Mouse (Mus musculus): ENCODE measurements around the gene Galntl6.
"Not testable (repeated sequence)": the region's sequence is repeated elsewhere in the genome, so short reads cannot be mapped to it uniquely, and the experiment has no call there.

The Galntl6 gene

DNA sequence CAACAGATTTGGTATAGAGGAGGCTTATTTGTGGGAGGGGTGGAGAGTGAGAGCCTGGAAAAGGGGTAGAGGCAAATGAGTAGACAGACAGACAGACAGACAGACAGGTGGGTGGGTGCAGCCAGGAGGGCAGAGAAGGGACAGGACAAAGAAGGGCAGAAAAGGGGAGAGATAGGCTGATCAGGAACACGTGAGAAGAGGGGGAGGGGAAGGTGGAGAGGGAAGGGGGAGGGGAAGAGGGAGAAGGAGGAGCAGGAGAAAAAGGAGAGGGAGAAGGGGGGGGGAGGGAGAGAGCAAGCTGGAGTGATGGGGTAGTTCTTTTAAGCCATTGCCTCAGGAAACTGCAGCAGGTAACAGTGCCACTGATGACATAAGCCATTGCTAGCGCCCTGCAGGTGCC lies 1144.9 kb downstream of the Galntl6 start:
- no peak for DNase-seq (ENCODE audit: low read depth, low spot score)

DNA sequence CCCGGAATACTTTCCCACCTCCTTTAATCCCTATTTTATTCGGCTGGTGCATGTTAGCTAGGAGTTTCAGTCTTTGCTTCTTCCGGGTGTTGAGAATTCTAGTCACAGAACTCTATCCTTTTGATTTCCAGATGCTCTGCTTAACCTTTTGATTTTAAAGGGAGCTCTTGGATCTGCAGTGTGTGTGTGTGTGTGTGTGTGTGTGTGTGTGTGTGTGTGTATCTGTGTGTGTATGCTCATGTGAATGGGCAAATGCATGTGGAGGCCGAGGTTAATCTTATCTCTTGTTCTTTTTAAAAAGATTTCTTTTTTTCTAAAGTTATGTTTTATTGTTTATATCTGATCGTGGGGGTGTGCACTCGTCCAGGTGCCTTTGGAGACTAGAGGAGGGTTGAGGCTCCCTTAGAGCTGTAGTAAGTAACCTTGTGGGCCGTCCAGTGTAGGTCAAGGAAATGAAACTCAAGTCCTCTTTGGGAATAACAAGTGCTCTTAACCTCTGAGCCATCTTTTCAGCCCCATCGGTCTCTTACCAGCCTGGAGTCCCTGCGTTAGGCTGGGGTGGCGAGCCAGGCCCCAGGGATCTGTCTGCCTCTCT lies 1145.9 kb downstream of the Galntl6 start:
- DNase-seq (ENCODE audit: low read depth, low spot score), result no peak

DNA sequence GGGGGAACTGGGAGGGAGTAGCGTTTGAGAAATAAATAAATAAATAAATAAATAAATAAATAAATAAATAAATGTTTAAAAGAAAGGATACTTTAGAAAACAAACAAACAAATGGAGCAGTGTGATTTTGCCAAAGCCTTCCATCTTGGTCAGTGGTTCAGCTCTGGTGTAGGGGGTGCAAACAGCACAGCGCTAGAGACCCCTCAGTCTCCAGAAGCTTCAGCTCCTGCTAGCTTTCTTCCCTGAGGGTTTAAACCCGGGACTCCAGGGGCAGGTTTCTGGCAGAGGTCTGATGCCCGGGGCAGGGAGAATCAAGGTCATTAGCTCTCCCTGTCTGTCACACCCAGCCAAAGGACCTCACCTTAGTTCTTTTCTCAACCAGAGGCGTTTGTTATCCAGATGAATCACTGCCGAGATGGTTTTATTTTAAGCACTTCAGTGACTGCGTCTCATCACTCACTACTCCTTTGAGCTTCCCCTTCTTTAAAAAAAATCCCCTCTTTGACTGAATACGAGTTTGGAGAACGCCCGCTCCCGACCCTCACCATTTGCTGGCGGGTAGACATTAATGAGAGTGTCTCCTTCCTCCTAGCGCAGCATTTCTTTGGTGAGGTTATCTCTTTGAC lies 1146.6 kb downstream of the Galntl6 start:
- DNase-seq (ENCODE audit: low read depth, low spot score), result no peak

DNA sequence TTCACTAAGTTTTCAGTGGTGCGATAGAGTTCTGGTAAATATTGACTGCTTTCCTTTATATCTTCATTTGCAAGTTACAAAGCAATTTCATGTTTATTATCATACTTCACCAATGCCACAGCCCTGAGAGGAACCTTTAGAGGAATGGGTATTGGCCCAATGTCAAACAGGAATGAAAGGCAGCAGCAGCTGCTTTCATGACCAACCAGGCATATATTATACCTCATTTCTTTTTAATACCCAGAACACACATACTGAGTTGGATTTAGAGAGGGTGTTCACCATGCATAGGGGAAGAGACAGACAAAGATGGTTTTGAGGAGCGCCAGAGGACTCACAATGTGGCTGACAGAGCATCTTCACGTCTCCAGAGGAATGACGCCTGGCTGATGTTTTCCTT lies 1147.2 kb downstream of the Galntl6 start:
- DNase-seq (ENCODE audit: low read depth, low spot score), result no peak

DNA sequence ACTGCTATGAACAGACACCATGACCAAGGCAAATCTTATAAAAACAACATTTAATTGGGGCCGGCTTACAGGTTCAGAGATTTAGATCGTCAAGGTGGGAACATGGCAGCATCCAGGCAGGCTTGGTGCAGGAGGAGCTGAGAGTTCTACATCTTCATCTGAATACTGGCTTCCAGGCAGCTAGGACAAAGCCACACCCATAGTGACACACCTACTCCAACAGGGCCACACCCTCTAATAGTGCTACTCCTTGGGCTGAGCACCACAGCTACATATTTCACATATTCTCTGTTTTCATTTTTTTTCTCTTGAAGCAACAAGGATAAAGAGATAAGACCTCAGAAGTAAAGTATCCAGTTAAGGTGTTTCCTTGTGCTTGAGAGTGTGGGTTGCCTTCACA lies 1149.8 kb downstream of the Galntl6 start:
- not testable (repeated sequence) for DNase-seq (ENCODE audit: low read depth, low spot score)

DNA sequence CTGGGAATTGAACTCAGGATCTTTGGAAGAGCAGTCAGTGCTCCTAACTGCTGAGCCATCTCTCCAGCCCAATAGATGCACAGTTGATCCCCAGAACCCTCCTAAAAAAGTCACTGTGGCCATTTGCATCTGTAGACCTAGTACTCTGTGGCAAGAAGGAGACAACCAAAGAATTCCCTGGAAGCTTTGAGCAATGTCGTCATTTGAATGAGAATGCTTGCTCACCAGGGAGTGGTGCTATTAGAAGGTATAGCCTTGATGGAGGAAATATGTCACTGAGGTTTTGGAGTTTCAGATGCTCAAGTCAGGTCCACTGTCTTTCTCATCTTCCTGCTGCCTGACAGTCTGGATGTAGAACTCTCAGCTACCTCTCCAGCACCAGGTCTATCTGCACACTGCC lies 1151.5 kb downstream of the Galntl6 start:
- no peak for DNase-seq (ENCODE audit: low read depth, low spot score)

DNA sequence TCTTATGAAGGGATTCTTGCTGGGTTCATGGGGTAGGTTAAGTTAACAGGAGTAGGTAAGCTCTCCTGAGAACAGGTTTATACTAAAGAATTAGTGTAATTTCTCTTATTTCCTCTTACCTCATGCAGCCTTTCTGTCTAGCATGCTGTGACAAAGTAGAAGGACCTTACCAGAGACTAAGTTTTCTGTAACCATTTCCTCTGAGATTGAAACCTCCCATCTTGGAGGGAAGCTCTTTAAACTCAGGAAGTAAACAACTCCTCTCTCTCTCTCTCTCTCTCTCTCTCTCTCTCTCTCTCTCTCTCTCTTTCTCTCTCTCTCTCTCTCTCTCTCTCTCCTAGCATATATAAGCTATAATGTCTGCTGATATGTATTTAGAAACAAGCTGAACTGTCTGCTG lies 1153.6 kb downstream of the Galntl6 start:
- peak; percentile 34 for DNase-seq (ENCODE audit: low read depth, low spot score)

DNA sequence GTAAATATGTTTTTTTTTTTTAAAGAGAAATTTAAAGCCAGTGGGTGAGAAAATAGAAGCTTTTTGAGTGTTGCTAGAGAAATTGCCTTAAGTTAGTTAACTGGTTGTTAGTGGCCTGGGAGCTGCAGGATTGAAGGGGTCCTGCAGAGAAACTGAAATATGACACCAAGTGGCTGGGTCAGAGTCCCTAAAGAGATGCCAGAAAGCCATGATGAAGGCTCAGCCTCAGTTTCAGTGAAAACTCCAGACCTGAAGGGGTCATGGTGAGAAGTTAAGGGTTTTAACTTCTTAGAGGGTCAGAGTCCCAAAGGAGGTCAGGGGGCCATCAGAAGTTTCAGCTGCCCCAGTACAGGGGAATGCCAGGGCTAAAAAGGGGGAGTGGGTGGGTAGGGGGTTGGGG lies 1155.0 kb downstream of the Galntl6 start:
- no peak for DNase-seq (ENCODE audit: low read depth, low spot score)

DNA sequence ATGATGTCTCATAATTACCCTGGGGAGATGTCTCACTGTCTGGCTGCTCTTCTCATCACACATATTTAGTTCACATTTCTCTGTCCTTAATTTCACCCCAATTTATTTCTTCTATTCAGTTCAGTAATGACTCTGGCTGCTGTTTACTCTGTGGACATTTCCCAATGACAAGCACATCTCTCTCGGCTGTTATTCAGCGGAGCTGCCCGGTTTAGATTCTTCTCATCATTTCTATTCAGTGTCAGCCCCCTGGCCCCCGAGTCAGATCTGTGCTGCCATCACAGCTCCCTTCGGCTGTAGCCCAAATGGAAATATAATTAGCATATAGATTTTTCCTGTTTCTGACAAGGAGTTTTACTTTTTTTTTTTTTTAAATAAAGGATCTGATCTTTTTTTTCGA lies 1158.4 kb downstream of the Galntl6 start:
- no peak for DNase-seq (ENCODE audit: low read depth, low spot score)

DNA sequence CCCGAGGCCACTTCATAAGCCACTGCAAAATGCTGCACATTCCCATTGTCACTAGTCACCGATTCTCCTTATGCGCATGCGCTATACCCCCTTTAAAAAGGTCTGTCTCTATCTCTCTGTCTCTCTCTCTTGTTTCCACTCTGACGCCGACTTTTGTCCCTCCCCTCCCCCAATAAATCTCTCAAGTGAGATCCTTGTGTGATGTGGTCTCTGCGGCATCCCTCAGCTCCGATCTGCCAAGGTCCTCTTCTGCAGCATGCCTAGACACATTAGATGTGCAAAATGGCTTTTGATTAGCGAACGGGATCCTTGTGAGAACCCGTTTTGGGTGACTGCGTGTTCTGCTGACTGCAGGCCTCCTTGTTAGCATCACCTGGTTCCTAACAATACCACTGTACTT lies 1168.8 kb downstream of the Galntl6 start:
- peak; percentile 23 for DNase-seq (ENCODE audit: low read depth, low spot score)

DNA sequence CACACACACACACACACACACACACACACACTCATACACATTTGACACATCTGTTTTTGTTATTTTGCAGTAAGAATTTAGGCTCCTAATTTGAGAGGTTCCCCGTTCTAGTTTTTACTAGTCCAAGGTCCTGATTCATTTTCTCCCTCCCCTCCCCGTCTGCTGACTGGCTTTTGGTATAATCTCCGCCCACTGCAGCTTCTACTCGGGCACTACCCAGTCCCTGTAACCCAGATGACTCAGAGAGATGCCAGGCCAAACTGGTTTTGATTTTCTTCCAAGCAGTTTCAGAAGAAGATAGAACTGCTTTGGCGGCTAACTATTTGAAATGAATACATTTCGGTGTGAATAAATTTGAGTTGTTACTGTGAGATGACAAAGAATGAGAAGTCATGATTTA lies 1170.5 kb downstream of the Galntl6 start:
- peak; percentile 5 for DNase-seq (ENCODE audit: low read depth, low spot score)

DNA sequence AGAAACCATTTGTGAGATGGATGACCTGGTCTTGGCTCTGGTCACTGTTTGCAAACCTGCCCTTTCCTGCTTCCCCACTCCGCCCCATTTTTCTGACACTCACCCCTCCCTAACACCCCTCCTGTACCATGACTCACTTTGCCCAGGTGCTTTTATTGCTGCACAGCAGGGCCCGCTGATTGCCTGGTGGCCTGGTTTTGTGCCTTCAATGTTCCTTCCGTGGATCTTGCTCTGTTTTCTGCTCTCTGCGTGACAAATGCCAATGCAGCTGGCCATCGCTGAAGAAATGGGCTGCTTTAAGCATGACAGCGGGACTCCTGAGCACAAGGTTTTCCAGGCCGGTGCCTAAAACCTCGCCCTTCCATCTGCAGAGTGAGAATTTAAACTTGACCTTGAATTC lies 1171.1 kb downstream of the Galntl6 start:
- DNase-seq (ENCODE audit: low read depth, low spot score), result no peak

DNA sequence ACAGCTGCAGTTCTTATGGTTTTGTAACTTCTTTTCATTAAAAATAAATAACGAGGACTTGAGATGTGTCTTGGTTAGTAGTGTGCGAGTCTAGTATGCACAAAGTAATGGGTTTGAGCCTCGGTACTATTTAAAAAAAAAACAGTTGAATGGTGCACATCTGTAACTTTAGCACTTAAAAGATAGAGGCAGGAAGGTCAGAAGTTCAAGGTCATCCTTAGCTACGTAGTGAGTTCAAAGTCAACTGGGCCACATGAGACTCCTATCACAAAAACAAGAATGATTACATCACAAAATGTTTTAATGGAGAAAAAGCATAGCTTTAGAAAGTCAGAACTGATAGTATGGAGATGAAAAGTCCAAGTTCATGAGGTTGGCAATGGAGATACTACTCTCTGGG lies 1175.2 kb downstream of the Galntl6 start:
- DNase-seq (ENCODE audit: low read depth, low spot score), result no peak

DNA sequence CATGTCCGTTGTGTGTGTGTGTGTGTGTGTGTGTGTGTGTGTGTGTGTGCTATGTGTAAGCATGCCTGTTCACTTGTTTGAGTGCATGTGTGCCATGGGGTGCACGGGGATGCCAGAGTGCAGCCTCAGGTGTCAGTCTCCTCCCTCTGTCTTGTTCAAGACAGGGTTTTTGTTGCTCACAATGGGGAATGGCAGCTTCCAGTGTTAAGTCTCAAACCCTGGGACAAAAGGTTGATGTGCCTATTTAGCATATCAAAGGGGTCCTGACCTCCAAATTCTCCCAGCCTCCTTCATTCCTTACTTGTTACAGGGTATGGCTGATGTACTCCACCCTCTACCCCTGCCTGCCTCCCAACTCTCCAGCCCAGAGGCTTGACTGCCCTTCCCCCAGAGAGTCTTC lies 1179.6 kb downstream of the Galntl6 start:
- no peak for DNase-seq (ENCODE audit: low read depth, low spot score)

DNA sequence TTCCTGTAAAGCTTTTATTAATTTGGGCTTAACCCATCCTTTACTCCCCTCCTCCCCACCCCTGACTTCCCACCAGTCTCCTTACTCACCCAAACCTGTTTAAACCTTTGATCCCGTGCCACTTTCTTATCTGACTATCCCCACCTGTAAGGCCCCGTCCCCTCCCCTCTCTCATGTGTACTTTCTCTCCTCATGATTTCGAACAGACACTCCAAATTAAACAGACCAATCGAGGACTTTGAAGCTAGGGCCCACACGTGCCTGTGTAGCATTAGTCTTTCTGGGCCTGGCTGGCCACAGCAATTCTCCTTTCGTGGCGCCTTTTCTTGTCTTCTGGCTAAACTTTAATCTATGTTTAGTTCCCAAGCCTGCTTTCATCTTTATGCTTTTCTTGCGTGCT lies 1180.8 kb downstream of the Galntl6 start:
- no peak for DNase-seq (ENCODE audit: low read depth, low spot score)

DNA sequence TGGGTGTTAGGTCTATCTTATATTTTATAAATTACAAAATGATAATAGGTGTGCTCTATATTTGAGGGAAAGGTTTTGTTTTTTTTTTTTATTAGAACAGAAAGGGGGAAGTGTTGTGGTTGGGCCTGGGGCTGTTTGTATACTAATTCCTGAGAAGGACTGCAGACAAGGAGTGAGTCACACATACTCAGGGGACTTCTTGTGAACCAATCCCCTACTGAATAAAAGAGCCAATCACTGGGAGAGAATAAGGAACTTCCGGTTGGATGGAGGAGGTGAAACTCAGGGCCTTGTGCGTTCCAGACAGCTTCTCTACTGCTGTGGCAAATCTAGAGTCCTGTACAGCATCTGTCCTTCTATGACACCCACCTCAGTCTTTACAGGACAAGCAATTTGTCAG lies 1184.2 kb downstream of the Galntl6 start:
- DNase-seq (ENCODE audit: low read depth, low spot score), result no peak

DNA sequence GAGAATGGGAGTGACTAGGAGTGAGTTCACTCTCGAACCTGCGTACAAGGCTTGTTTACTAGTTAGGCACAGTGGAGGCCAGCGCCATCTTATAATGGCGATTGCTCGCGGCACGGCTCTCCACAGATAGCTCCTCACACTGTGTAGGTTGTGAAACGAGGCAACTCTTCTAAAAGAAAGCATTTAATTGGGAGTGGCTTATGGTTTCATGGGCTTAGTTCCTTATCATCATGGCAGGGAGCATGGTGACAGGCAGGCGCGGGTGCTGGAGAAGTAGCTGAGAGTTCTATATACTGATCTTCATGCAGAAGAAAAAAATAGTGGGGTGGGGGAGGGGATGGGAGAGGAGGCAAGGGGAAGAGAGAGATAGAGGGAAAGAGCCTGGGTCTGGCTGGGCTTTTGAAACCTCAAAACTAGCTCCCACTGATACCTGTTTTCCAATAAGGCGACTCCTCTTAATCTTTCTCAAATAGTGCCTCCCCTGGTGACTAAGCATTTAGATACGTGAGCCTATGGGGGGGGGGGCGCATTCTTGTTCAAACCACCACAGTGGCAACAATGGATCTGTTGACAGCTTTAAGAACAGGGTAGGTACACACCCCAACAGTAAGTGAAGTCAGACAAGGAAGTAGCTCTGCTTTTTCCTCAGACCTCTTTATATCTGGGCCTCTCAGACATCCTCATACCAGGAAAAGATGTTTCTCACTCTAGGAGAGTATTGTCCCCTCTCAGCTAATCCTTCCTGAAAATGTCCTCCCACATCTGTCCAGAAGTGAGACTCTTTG lies 1187.4 kb downstream of the Galntl6 start:
- no peak for DNase-seq (ENCODE audit: low read depth, low spot score)

Data from CD4-positive, CD25-positive, alpha-beta regulatory T cell, adult 2 months (primary cell).